Mouse (Mus musculus) right cerebral cortex, postnatal 10 days (tissue): ENCODE measurements around the gene Tsku.

Experiments used
- DNase-seq, 2 experiments: peaks; one replicate each; pipeline ENCODE4 v3.0.0; 2021; ENCODE audit warnings: low spot score in 2 of 2

Gene Tsku

GRCm38 (mm10) chr7:98361063-98361652 lies at the start of gene Tsku:
Tsku (minus strand) TSS chr7:98361328.
- DNase-seq, result peak; percentile 92

- no peak for DNase-seq
These were observed 46.5 kb upstream of the Tsku start for GRCm38 (mm10) chr7:98407615-98408014.

GRCm38 (mm10) chr7:98403996-98404395 lies 42.9 kb upstream of the Tsku start:
- no peak for DNase-seq

- no peak for DNase-seq
These were observed 41.8 kb upstream of the Tsku start for GRCm38 (mm10) chr7:98402582-98403574.

- DNase-seq, result no peak
These were observed 31.5 kb upstream of the Tsku start for GRCm38 (mm10) chr7:98392466-98393201.

- peak; percentile 70 to 76 for DNase-seq
These were observed 30.3 kb upstream of the Tsku start for GRCm38 (mm10) chr7:98391351-98391936.

- DNase-seq, result no peak
These were observed 29.4 kb upstream of the Tsku start for GRCm38 (mm10) chr7:98390486-98390885.

GRCm38 (mm10) chr7:98389656-98390055 lies 28.5 kb upstream of the Tsku start:
- no peak for DNase-seq

- DNase-seq, result peak in 1 of 2 experiments; percentile 37
These were observed 27.9 kb upstream of the Tsku start for GRCm38 (mm10) chr7:98388881-98389501.

- no peak for DNase-seq
These were observed 26.1 kb upstream of the Tsku start for GRCm38 (mm10) chr7:98387201-98387600.

- no peak for DNase-seq
These were observed 24.0 kb upstream of the Tsku start for GRCm38 (mm10) chr7:98385168-98385567.

GRCm38 (mm10) chr7:98383337-98383736 lies 22.2 kb upstream of the Tsku start:
- no peak for DNase-seq

GRCm38 (mm10) chr7:98382784-98383183 lies 21.7 kb upstream of the Tsku start:
- DNase-seq, result no peak

GRCm38 (mm10) chr7:98380224-98380925 lies 19.2 kb upstream of the Tsku start:
- DNase-seq, result no peak

GRCm38 (mm10) chr7:98379232-98379631 lies 18.1 kb upstream of the Tsku start:
- DNase-seq, result no peak

- no peak for DNase-seq
These were observed 16.1 kb upstream of the Tsku start for GRCm38 (mm10) chr7:98377257-98377656.

GRCm38 (mm10) chr7:98371161-98371560 lies 10.0 kb upstream of the Tsku start:
- DNase-seq, result peak; percentile 76 to 86

GRCm38 (mm10) chr7:98369762-98370369 lies 8.7 kb upstream of the Tsku start:
- no peak for DNase-seq

GRCm38 (mm10) chr7:98361662-98362061 lies 534 bp upstream of the Tsku start:
- no peak for DNase-seq

- no peak for DNase-seq
These were observed 522 bp downstream of the Tsku start for GRCm38 (mm10) chr7:98360621-98360990.
